Mouse (Mus musculus) heart, postnatal 36 days (tissue): Measurements from ENCODE around the gene Nob1. TPM values are rescaled to one million over a fixed set of nuclear protein-coding genes. Genes with fewer than 3 reads are reported as not detected.
A peak's percentile ranks its signal among the peaks of the same experiment; 100 is the strongest.

ENCODE experiments used
- DNase-seq, 2 experiments: peaks; one replicate each; pipeline ENCODE4 v3.0.0; 2021 to 2022
- intact Hi-C: fragments of 180-260 bp; cut with DNase I; formaldehyde crosslinking; loops from one replicate; pipeline ENCODE4 v1.15.1; 2025
- total RNA-seq, 2 experiments: library from RNA; stranded (reverse); gene quantifications; 2 replicates each; pipeline ENCODE4 v1.2.3; 2021

Nob1 gene
- total RNA-seq, 2 experiments from 2014 or later = 21.6 to 24.1 TPM

GRCm38 (mm10) chr8:107390476-107391135 is 34.2 kb downstream of the Nob1 start:
- intact Hi-C loops = no loop called here

GRCm38 (mm10) chr8:107389557-107389956 is 35.3 kb downstream of the Nob1 start:
- peak; percentile 34 to 39 for DNase-seq
- intact Hi-C loops = loop anchor here (2.0 kb wide), 1 partner anchor 35 kb away; the partner anchor contains the start of gene Nob1

More at GRCm38 (mm10) chr8:107390476-107391135, 34.2 kb downstream of the Nob1 start:
- DNase-seq = no peak

DNA sequence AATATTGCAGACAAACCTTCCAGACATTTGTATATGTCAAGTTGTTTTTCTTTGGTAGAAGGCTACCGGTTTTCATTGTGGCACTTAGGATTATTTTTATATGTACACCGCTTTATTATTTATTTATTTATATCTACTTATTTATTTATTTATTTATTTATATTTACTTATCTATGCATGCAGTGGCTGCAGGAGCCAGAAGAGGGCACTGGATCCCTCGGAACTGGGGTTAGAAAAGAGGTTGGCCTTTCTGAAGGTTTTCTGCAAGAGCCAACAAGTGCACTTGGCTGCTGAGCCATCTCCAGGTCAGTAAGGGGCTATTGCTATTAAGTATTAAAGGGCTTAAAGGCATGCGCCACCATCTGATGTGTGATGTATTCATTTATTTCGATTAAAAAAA is 37.0 kb downstream of the Nob1 start:
- intact Hi-C loops = loop anchor here (2.0 kb wide), 1 partner anchor 37 kb away; the partner anchor contains the start of gene Nob1
- no peak for DNase-seq

- intact Hi-C loops = no loop called here
- no peak for DNase-seq
Observed at GRCm38 (mm10) chr8:107386642-107387041, 38.2 kb downstream of the Nob1 start.

DNA sequence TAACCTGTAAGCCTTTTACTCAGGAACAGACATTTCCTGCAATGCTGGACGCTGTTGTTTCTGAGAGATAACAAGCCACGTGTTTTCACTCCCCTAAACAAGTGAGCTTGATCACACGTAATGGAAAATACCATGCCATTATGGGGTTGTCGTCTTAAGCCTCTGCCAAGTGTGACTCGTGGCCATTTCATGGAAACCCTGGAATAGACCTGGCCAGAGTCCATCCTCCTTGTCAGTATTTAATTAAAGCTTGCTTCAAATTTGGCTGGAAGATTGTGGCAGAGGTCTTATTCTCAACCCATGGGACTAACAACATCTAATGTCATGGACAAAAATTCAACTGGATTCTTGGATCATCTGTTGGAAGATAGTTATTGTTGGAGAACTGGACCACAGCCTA is 38.7 kb downstream of the Nob1 start:
- intact Hi-C loops = no loop called here

GRCm38 (mm10) chr8:107385063-107385462 is 39.8 kb downstream of the Nob1 start:
- intact Hi-C loops = no loop called here
- DNase-seq = no peak

More for the DNA sequence above, 38.7 kb downstream of the Nob1 start:
- DNase-seq = peak; percentile 49 to 60

- DNase-seq = no peak
- intact Hi-C loops = no loop called here
Observed at GRCm38 (mm10) chr8:107384651-107385050, 40.2 kb downstream of the Nob1 start.

DNA sequence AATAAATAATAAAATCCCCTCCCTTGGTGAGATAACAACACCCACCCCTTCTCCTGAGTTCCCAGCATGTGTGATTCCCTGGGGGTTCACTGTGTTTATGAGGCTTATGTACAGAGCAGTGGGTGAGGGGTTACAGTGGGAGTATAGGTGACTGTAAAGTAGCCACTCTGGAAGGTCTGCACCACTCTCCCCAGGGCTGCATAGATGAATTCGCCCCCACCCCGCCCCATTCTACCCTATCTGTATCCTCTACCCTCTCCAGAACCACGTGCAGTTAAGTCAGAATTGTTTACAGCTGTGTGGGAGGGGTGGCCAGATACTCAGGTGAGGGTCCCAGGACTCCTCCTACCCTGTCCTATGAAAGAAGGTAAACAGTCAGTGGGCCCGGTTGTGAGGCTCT is 42.0 kb downstream of the Nob1 start:
- no peak for DNase-seq
- intact Hi-C loops = no loop called here

DNA sequence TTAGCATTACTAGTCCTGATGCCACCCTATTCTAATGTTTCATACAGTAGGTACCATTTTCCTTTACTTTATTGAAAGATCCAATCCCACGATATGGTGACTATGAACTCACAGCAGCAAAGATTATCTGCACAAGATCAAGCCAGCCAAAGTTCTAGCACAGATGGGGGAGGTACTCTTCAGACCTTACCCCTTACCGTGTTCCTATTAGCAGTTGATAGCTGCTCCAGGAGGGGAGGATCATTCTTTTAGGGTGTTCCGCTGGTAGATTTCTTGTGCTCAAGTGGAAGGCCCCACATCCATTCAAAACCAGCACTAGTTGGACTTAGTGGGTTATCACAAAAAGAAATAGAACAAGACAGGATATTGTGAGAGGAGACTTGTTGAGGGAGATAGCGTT is 43.2 kb downstream of the Nob1 start:
- DNase-seq = no peak
- intact Hi-C loops = no loop called here

- no peak for DNase-seq
- intact Hi-C loops = no loop called here
Observed at GRCm38 (mm10) chr8:107380734-107381133, 44.1 kb downstream of the Nob1 start.

DNA sequence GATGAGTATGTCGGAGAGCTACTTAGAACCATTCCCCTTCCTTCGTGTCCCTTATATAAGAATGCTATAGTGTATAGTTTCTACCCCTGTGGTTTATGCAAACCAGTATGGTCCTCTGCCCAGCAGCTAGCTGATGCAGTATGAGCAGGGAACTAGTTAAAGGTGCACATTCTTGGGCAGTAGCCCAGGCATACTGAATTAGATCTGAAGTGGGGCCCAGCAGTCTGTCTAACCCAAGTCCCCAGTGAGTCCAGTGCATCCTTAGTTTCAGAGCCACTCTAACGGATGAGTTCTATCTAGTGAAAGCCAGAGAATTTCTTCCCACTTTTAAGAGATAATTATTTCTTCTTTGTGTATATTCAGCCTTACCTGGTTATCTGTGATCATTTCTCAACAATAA is 47.5 kb downstream of the Nob1 start:
- DNase-seq = no peak
- intact Hi-C loops = no loop called here

- intact Hi-C loops = no loop called here
- DNase-seq = no peak
Observed at GRCm38 (mm10) chr8:107370311-107370710, 54.5 kb downstream of the Nob1 start.

Other genes starting within 250 kb of the Nob1 start
- 10 to 100 TPM; 26.4 to 29.3 TPM for gene Nfat5, start 131.6 kb downstream of the Nob1 start, total RNA-seq
- 10 to 100 TPM; 33.2 to 57.3 TPM for gene Nqo1, start 21.8 kb downstream of the Nob1 start, total RNA-seq
- gene Wwp2, start 11.3 kb upstream of the Nob1 start, total RNA-seq = 10 to 100 TPM; 23.9 to 26.1 TPM
- 100 to 1,000 TPM in 1 of 2 experiments, 10 to 100 TPM in 1; 95.7 to 104 TPM for gene Psmd7, start 163.4 kb upstream of the Nob1 start, total RNA-seq